Mouse (Mus musculus) left cerebral cortex, adult 9 months (tissue): Measurements from ENCODE around the gene Smco1.

ENCODE experiments used
- DNase-seq, 2 experiments: peaks; one replicate each; pipeline ENCODE4 v3.0.0; 2022; ENCODE audit warnings: low spot score in 2 of 2

Gene Smco1

DNA sequence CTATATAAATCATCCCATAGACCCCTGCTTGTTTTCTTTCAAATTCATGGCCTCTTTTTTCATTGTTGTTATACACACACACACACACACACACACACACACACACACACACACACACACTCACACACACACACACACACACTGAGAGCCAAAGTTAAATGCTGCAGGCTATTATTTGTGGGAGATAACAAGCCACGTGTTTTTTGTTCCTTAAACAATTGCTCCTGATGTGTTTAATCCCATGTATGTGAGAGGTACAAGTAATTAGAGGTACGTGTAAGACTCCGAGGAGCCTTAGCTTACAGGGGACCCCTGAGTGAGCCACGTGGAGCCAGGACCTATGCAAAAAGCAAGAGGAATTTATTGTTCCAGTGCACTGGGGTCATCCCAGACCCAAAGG, 40.7 kb downstream of the Smco1 start:
- DNase-seq: no peak

DNA sequence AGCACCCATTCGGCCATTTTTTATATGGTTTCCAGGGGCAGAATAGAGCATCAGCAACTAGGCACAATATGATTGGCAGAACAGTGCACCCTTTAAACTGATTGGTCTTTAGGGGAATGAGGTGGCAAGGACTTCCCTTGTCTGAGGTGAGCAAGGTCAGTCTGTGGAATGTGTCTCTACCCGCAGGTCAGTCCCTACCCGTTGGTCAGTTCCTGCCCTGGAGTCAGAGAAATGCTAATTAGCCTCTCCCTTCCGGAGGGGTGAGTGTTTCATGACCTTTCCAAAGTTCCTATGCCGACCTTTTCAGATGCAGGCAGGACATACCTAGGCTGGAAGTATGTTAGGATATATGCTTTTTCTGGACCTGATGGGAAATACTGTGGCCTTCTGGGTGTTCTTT, 41.1 kb downstream of the Smco1 start:
- DNase-seq: no peak

DNA sequence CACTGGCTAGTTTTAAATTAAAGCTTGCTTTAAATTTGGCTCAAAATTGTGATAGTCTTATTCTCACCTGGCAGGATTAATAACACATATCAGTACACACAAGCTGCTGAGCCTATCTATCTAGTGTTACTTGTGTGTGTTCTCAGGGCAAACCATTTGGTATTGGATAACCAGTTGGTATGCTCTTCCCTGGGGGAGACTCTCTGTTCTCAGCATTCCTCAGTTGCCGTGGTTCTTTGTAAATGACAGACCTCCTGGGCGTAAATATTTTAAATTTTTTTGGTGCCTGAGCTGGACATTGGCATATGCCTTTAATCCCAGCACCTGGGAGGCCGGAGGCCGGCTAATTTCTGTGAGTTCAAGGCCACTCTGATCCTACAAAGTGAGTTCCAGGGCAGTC, 41.6 kb downstream of the Smco1 start:
- DNase-seq: no peak

DNA sequence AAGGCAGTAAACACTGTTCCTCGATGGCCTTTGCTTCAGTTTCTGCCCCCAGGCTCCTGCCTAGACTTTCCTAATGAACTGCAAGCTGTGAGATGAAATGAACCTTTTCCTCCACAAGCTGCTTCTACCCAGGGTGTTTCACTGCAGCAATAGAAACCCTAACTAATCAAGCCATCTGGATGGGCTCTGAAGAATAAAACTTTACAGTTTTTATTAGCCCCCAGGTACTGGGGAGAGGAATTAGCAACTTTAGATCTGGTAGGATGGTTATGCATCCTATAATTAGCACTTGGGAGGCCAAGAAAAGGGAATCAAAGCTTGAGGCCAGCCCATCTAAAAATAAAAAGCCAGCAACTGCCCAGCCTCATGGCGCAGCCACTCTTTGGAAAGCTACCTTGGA, 45.3 kb downstream of the Smco1 start:
- DNase-seq: no peak

DNA sequence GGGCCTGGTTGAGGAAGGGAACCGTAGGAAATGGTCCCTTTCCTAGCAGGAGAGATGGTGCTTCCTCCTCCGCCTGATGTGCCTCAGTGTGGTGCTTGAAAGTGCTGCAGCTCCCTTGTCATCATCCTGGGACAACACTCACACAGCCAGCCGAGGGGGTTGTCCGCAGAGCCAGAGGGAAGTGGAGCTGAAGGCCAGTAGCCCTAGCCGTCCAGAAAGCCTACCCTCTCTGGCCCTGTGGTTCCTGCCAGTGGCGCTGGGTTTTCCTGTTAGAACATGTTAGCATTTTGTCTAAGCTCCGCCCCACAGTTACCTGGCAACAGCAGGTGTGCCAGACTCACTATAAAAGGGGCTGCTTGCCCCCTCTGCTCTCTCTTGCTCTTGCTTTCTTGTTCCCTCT, 52.7 kb downstream of the Smco1 start:
- DNase-seq: no peak
